Mouse (Mus musculus) intestine, embryonic 15.5 days (tissue): ENCODE measurements around the gene Zc3h12d. TPM values are rescaled to one million over a fixed set of nuclear protein-coding genes. Genes with fewer than 3 reads are reported as not detected.

Experiments
- ATAC-seq: fragments of 200-750 bp; cut with Nextera tagmentation; 2 replicates; pipeline ENCODE4 v1.8.0; 2017; ENCODE audit warnings: moderate TSS enrichment, moderate library complexity
- H3K27ac ChIP-seq: fragments of 300-500 bp; sonication (generic); 2 replicates; pipeline ENCODE4 v1.5.1; 2015; ENCODE audit warnings: mild to moderate bottlenecking, inconsistent platforms
- H3K27me3 ChIP-seq: fragments of 300-500 bp; sonication (generic); replicated peaks from 2 replicates; pipeline ENCODE4 v1.6.1; 2015; ENCODE audit warnings: inconsistent platforms
- H3K36me3 ChIP-seq: fragments of 300-500 bp; sonication (generic); 2 replicates; pipeline ENCODE4 v1.6.1; 2015; ENCODE audit warnings: inconsistent platforms
- H3K4me1 ChIP-seq: fragments of 300-500 bp; sonication (generic); replicated peaks from 2 replicates; pipeline ENCODE4 v1.6.1; 2015; ENCODE audit warnings: inconsistent platforms
- H3K4me2 ChIP-seq: fragments of 300-500 bp; sonication (generic); replicated peaks from 2 replicates; pipeline ENCODE4 v1.6.1; 2015; ENCODE audit warnings: mild to moderate bottlenecking, inconsistent platforms
- H3K4me3 ChIP-seq: fragments of 300-500 bp; sonication (generic); replicated peaks from 2 replicates; pipeline ENCODE4 v1.5.1; 2015; ENCODE audit warnings: inconsistent platforms
- H3K9ac ChIP-seq: fragments of 300-500 bp; sonication (generic); 2 replicates; pipeline ENCODE4 v1.6.1; 2015; ENCODE audit warnings: inconsistent platforms
- H3K9me3 ChIP-seq: fragments of 300-500 bp; sonication (generic); 2 replicates; pipeline ENCODE4 v1.6.1; 2016; ENCODE audit warnings: inconsistent platforms
- WGBS: fragments of 180-500 bp; shearing (Covaris S2); methylation state at CpG from one replicate; pipeline ENCODE4 v1.1.7; 2015; 5-methylcytosine and 5-hydroxymethylcytosine counted together
- polyA plus RNA-seq: library from polyadenylated mRNA; unstranded; fragments of >200 nt; fragmentation: Nextera tagmentation; extraction: Ambion mirVana; gene quantifications from 2 replicates; pipeline ENCODE4 v1.2.1, GENCODE M21; 2015

Zc3h12d gene
- polyA plus RNA-seq, 1 experiment from 2014 or later = 0.49 TPM

- ATAC-seq = no peak
- 65% methylated on average over 3 of the region's 3 CpGs for whole genome bisulfite sequencing
- H3K4me3 ChIP-seq = no peak overlapping the region
- 0 out of 2 replicates have a peak, but pooled peaks cover 3% of the 10 kb centered on the region for H3K4me1 ChIP-seq
- no peak overlapping the region for H3K4me2 ChIP-seq
- H3K9me3 ChIP-seq = no peaks in the 10 kb centered on the region
- no peaks in the 10 kb centered on the region for H3K36me3 ChIP-seq
- no peak overlapping the region for H3K27ac ChIP-seq
- no peak overlapping the region for H3K9ac ChIP-seq
- no peaks in the 10 kb centered on the region for H3K27me3 ChIP-seq
These were observed 8.5 kb downstream of the Zc3h12d start for GRCm38 (mm10) chr10:7840785-7841184.

- ATAC-seq = peak; percentile 84
- H3K36me3 ChIP-seq = no peaks in the 10 kb centered on the region
- 0 out of 2 replicates have a peak, but pooled peaks cover 3% of the 10 kb centered on the region for H3K4me1 ChIP-seq
- H3K27ac ChIP-seq = no peak overlapping the region
- H3K9ac ChIP-seq = no peak overlapping the region
- H3K9me3 ChIP-seq = no peaks in the 10 kb centered on the region
- 47% methylated on average over 14 of the region's 14 CpGs for WGBS
- H3K4me3 ChIP-seq = no peak overlapping the region
- H3K27me3 ChIP-seq = no peaks in the 10 kb centered on the region
- no peak overlapping the region for H3K4me2 ChIP-seq
These were observed 9.4 kb downstream of the Zc3h12d start for GRCm38 (mm10) chr10:7841571-7842080.

GRCm38 (mm10) chr10:7843181-7843580 is 10.9 kb downstream of the Zc3h12d start:
- WGBS = 91% methylated on average over 4 of the region's 4 CpGs
- H3K9me3 ChIP-seq = no peaks in the 10 kb centered on the region
- no peak overlapping the region for H3K4me3 ChIP-seq
- ATAC-seq = no peak
- H3K27ac ChIP-seq = no peak overlapping the region
- H3K4me1 ChIP-seq = 0 out of 2 replicates have a peak, but pooled peaks cover 3% of the 10 kb centered on the region
- H3K4me2 ChIP-seq = no peak overlapping the region
- no peaks in the 10 kb centered on the region for H3K27me3 ChIP-seq
- no peaks in the 10 kb centered on the region for H3K36me3 ChIP-seq
- no peak overlapping the region for H3K9ac ChIP-seq

- H3K27me3 ChIP-seq = no peaks in the 10 kb centered on the region
- no peak overlapping the region for H3K4me2 ChIP-seq
- WGBS = 69% methylated on average over 4 of the region's 4 CpGs
- H3K36me3 ChIP-seq = no peaks in the 10 kb centered on the region
- H3K9me3 ChIP-seq = no peaks in the 10 kb centered on the region
- H3K4me3 ChIP-seq = no peak overlapping the region
- H3K27ac ChIP-seq = no peak overlapping the region
- 0 out of 2 replicates have a peak, but pooled peaks cover 3% of the 10 kb centered on the region for H3K4me1 ChIP-seq
- H3K9ac ChIP-seq = no peak overlapping the region
- ATAC-seq = no peak
These were observed 11.9 kb downstream of the Zc3h12d start for GRCm38 (mm10) chr10:7844161-7844560.

GRCm38 (mm10) chr10:7845136-7845535 is 12.9 kb downstream of the Zc3h12d start:
- Histone ChIP-seq H3K36me3 (no peaks in the 10 kb centered on the region), H3K27ac (no peak overlapping the region), H3K4me3 (no peak overlapping the region), H3K9me3 (no peaks in the 10 kb centered on the region), H3K27me3 (no peaks in the 10 kb centered on the region), H3K4me1 (0 out of 2 replicates have a peak, but pooled peaks cover 3% of the 10 kb centered on the region), H3K4me2 (no peak overlapping the region), H3K9ac (no peak overlapping the region)
- 70% methylated on average over 8 of the region's 8 CpGs for WGBS
- ATAC-seq = no peak

- no peak overlapping the region for H3K4me3 ChIP-seq
- WGBS = 92% methylated on average over 4 of the region's 4 CpGs
- H3K27me3 ChIP-seq = no peaks in the 10 kb centered on the region
- no peak overlapping the region for H3K9ac ChIP-seq
- ATAC-seq = no peak
- H3K27ac ChIP-seq = no peak overlapping the region
- H3K36me3 ChIP-seq = no peaks in the 10 kb centered on the region
- H3K4me1 ChIP-seq = 0 out of 2 replicates have a peak, but pooled peaks cover 3% of the 10 kb centered on the region
- H3K9me3 ChIP-seq = no peaks in the 10 kb centered on the region
- H3K4me2 ChIP-seq = no peak overlapping the region
These were observed 13.7 kb downstream of the Zc3h12d start for GRCm38 (mm10) chr10:7845991-7846390.

GRCm38 (mm10) chr10:7847166-7847605 is 14.9 kb downstream of the Zc3h12d start:
- H3K9me3 ChIP-seq = no peaks in the 10 kb centered on the region
- no peak overlapping the region for H3K4me2 ChIP-seq
- H3K36me3 ChIP-seq = no peaks in the 10 kb centered on the region
- no peak overlapping the region for H3K9ac ChIP-seq
- no peak for ATAC-seq
- no peak overlapping the region for H3K27ac ChIP-seq
- H3K4me1 ChIP-seq = no peaks in the 10 kb centered on the region
- no peak overlapping the region for H3K4me3 ChIP-seq
- H3K27me3 ChIP-seq = no peaks in the 10 kb centered on the region
- 78% methylated on average over 2 of the region's 2 CpGs for WGBS

GRCm38 (mm10) chr10:7851891-7852290 is 19.6 kb downstream of the Zc3h12d start:
- Histone ChIP-seq H3K36me3 (no peaks in the 10 kb centered on the region), H3K9me3 (no peaks in the 10 kb centered on the region), H3K27ac (no peak overlapping the region), H3K4me3 (no peak overlapping the region), H3K27me3 (no peaks in the 10 kb centered on the region), H3K9ac (no peak overlapping the region), H3K4me1 (no peaks in the 10 kb centered on the region), H3K4me2 (no peak overlapping the region)
- ATAC-seq = no peak
- WGBS = 67% methylated on average over 3 of the region's 3 CpGs

- H3K36me3 ChIP-seq = no peaks in the 10 kb centered on the region
- ATAC-seq = no peak
- no peak overlapping the region for H3K4me3 ChIP-seq
- no peak overlapping the region for H3K27ac ChIP-seq
- H3K27me3 ChIP-seq = no peaks in the 10 kb centered on the region
- no peaks in the 10 kb centered on the region for H3K4me1 ChIP-seq
- H3K4me2 ChIP-seq = no peak overlapping the region
- H3K9me3 ChIP-seq = no peaks in the 10 kb centered on the region
- no peak overlapping the region for H3K9ac ChIP-seq
- WGBS = 88% methylated on average over 7 of the region's 7 CpGs
These were observed 28.2 kb downstream of the Zc3h12d start for GRCm38 (mm10) chr10:7860494-7860893.

- 75% methylated on average over 14 of the region's 14 CpGs for WGBS
- Histone ChIP-seq H3K4me2 (0 out of 2 replicates have a peak overlapping the region, but pooled peaks have one; percentile 3), H3K27ac (no peak overlapping the region), H3K4me1 (no peaks in the 10 kb centered on the region), H3K9ac (no peak overlapping the region), H3K27me3 (no peaks in the 10 kb centered on the region), H3K4me3 (no peak overlapping the region), H3K9me3 (no peaks in the 10 kb centered on the region), H3K36me3 (no peaks in the 10 kb centered on the region)
- ATAC-seq = peak; percentile 66
These were observed 29.1 kb downstream of the Zc3h12d start for GRCm38 (mm10) chr10:7861259-7861936.

GRCm38 (mm10) chr10:7861937-7862657 is 29.8 kb downstream of the Zc3h12d start:
- H3K27ac ChIP-seq = no peak overlapping the region
- H3K4me2 ChIP-seq = 0 out of 2 replicates have a peak overlapping the region, but pooled peaks have one; percentile 3
- H3K4me3 ChIP-seq = no peak overlapping the region
- H3K27me3 ChIP-seq = peaks cover 3% of the 10 kb centered on the region; the same call in 1 of the 2 replicates
- H3K4me1 ChIP-seq = peaks cover 1% of the 10 kb centered on the region
- no peaks in the 10 kb centered on the region for H3K9me3 ChIP-seq
- WGBS = 91% methylated on average over 25 of the region's 25 CpGs
- peak; percentile 69 for ATAC-seq
- H3K36me3 ChIP-seq = no peaks in the 10 kb centered on the region
- no peak overlapping the region for H3K9ac ChIP-seq

GRCm38 (mm10) chr10:7863411-7863810 is 31.1 kb downstream of the Zc3h12d start:
- Histone ChIP-seq H3K4me2 (no peak overlapping the region), H3K36me3 (no peaks in the 10 kb centered on the region), H3K4me3 (no peak overlapping the region), H3K9ac (no peak overlapping the region), H3K27ac (no peak overlapping the region), H3K9me3 (no peaks in the 10 kb centered on the region), H3K27me3 (peaks cover 7% of the 10 kb centered on the region; the same call in 1 of the 2 replicates), H3K4me1 (peaks cover 7% of the 10 kb centered on the region)
- 96% methylated on average over 6 of the region's 6 CpGs for WGBS
- ATAC-seq = no peak
